Mouse (Mus musculus): ENCODE measurements around the gene Hoxa7. TPM values are rescaled to one million over a fixed set of nuclear protein-coding genes. Genes with fewer than 3 reads are reported as not detected.
A peak's percentile ranks its signal among the peaks of the same experiment; 100 is the strongest.

The Hoxa7 gene
- polyA plus RNA-seq, 1 experiment from 2014 or later = 0.34 TPM

DNA sequence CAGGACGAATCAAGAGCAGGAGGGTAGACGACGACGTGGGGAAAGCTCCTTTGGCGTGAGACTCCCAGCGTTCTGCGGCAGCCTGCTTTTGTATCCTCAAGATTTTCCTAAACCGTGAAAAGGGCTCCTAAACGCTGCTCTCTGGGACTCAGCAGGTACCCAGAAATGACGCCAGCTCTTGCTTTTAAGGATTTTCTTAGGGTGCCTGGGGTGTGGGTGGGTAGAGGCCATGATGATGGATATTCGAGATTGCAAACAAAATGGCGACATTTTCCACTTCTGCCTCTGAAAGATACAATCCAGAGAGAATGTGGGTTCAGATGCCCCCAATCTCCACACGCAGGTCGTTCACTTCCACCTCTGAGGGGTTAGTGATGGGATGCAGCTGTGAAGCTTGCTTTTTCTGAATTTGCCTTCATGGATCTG lies 53.9 kb downstream of the Hoxa7 start:
- Histone ChIP-seq H3K4me1 (ENCODE audit: control insufficient read depth, insufficient read depth, low read length) (no peaks in the 10 kb centered on the region; the same call in 1 of the 2 replicates), H3K36me3 (replicated peaks; ENCODE audit: control insufficient read depth, insufficient read depth, low read depth, low read length) (no peaks in the 10 kb centered on the region), H3K9ac (replicated peaks; ENCODE audit: low read length) (peak overlapping the region; percentile 62), H3K4me2 (ENCODE audit: low read depth, low read length) (peak overlapping the region; percentile 15), H3K4me3 (ENCODE audit: low read depth, low read length) (peak overlapping the region; percentile 24), H3K27me3 (ENCODE audit: control insufficient read depth, insufficient read depth, low read length) (peaks cover 79% of the 10 kb centered on the region), H3K9me3 (replicated peaks; ENCODE audit: control insufficient read depth, low read length) (no peaks in the 10 kb centered on the region), H3K27ac (replicated peaks; ENCODE audit: low read depth, low read length) (peak overlapping the region; percentile 60; the same call in 1 of the 2 replicates)
- no peak for ATAC-seq (replicated peaks; ENCODE audit: insufficient number of reproducible peaks, low FRiP score, low TSS enrichment, low read depth)
- under 1% methylated on average over 14 of the region's 14 CpGs for WGBS
- no peak for DNase-seq (ENCODE audit: low spot score)

DNA sequence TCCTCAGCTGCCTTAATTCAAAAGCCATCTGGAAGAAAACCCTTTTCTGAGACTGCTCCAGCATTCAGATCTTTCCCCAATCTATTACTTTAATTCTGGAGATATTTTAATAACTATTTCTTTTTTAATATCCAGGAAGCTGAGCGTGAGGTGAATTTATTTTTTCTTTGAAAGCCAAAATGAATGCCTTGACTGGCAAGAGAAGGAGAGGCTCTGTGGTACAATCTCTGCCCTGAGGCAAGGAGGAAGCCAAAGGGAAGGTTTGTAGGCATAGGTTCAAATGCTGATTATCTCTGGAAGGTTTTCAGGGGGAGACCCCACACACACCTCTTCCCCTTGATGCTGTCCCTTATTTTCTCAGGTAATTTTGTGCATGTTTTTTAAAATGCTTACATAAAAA lies 54.5 kb downstream of the Hoxa7 start:
- ATAC-seq (replicated peaks; ENCODE audit: insufficient number of reproducible peaks, low FRiP score, low TSS enrichment, low read depth) = no peak
- peak overlapping the region; percentile 60; the same call in 1 of the 2 replicates for H3K27ac ChIP-seq (replicated peaks; ENCODE audit: low read depth, low read length)
- H3K9ac ChIP-seq (replicated peaks; ENCODE audit: low read length) = peak overlapping the region; percentile 62
- H3K4me1 ChIP-seq (ENCODE audit: control insufficient read depth, insufficient read depth, low read length) = no peaks in the 10 kb centered on the region; the same call in 1 of the 2 replicates
- peaks cover 74% of the 10 kb centered on the region for H3K27me3 ChIP-seq (ENCODE audit: control insufficient read depth, insufficient read depth, low read length)
- peak overlapping the region; percentile 15; the same call in 1 of the 2 replicates for H3K4me2 ChIP-seq (ENCODE audit: low read depth, low read length)
- H3K4me3 ChIP-seq (ENCODE audit: low read depth, low read length) = peak overlapping the region; percentile 34
- WGBS = 7% methylated on average over 1 of the region's 1 CpGs
- DNase-seq (ENCODE audit: low spot score) = no peak
- no peaks in the 10 kb centered on the region for H3K9me3 ChIP-seq (replicated peaks; ENCODE audit: control insufficient read depth, low read length)
- no peaks in the 10 kb centered on the region for H3K36me3 ChIP-seq (replicated peaks; ENCODE audit: control insufficient read depth, insufficient read depth, low read depth, low read length)

DNA sequence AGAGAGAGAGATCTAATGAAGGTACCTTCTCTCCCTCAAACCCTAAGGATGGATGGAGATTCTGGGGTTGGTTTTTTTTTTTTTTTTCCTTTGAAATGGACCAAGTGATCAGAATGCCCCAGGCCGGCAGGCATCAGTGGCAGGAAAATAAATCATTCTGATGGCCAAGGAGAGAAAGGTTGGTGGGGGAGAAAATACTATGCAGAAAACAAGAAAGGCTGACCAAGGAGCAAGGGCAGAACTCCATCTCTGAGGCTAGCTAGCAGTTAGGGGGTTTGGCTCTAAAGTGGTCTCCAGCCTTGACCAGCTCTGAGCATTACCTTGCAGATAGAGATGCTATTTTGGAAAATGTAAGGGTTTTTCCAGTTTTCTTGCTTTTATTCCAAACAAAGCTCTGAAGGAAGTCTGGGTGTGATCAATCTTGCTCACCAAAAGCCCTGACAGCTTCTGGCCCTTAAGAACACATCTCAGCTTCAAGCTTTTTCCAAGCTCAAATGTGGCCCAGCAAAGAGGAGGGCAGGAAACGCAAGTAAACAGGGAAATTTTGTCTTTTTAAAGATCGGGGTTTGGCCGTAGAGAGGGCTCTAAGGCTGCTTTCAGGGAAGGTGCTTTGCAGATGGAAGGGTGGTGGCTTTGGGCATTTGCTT lies 55.1 kb downstream of the Hoxa7 start:
- Histone ChIP-seq H3K27me3 (ENCODE audit: control insufficient read depth, insufficient read depth, low read length) (peaks cover 68% of the 10 kb centered on the region), H3K9me3 (replicated peaks; ENCODE audit: control insufficient read depth, low read length) (no peaks in the 10 kb centered on the region), H3K36me3 (replicated peaks; ENCODE audit: control insufficient read depth, insufficient read depth, low read depth, low read length) (no peaks in the 10 kb centered on the region), H3K4me3 (ENCODE audit: low read depth, low read length) (peak overlapping the region; percentile 34), H3K9ac (replicated peaks; ENCODE audit: low read length) (peak overlapping the region; percentile 62), H3K4me2 (ENCODE audit: low read depth, low read length) (0 out of 2 replicates have a peak overlapping the region, but pooled peaks have one; percentile 2), H3K4me1 (ENCODE audit: control insufficient read depth, insufficient read depth, low read length) (no peaks in the 10 kb centered on the region), H3K27ac (replicated peaks; ENCODE audit: low read depth, low read length) (peak overlapping the region; percentile 16; the same call in 1 of the 2 replicates)
- WGBS = under 1% methylated on average over 4 of the region's 4 CpGs
- DNase-seq (ENCODE audit: low spot score) = no peak
- ATAC-seq (replicated peaks; ENCODE audit: insufficient number of reproducible peaks, low FRiP score, low TSS enrichment, low read depth) = no peak

DNA sequence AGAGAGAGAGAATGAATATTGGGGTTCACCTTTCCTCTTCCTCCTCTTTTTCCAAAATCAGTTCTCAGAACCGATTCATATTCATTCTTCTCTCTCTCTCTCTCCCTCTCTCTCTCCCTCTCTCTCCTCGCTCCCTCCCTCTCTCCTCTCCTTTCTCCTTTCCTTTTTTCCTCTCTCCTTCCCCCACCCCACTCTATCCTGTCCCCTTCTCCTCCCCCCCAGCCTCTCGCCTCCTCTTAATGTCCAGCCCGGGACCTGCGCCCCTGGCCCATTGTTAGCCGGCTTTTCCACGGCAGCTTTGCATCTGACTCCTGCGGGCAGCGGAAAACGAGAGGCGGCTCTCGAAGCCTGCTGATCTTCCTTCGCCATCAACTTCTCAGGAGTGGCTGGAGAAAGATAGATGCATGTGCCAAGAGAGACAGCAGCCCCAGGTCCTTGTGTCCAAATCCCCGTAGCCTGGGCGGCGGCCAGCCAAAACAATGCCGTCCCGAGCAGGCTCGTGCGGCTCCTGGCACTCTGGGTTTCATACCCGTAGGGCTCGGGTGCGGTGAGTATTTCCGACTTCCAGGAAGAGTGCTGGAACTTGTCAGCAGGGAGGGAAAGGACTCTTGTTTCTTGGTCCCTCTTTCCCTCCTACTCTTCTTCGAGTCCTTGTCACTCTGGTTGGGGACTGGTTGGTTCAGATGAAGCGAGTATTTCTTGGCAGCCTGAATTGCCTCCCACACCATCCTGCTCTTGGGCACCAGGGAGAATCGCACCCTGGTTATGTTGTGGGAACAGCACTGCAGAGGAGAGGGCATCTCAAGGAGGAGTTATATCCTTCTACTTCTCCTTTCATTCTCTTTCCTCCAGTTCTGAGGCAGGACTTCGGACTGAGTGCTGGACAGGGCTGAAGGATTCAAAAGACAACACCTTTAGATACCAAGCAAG lies 55.9 kb downstream of the Hoxa7 start:
- Histone ChIP-seq H3K4me1 (ENCODE audit: control insufficient read depth, insufficient read depth, low read length) (no peaks in the 10 kb centered on the region), H3K4me3 (ENCODE audit: low read depth, low read length) (peak overlapping the region; percentile 34), H3K9ac (replicated peaks; ENCODE audit: low read length) (peak overlapping the region; percentile 62)

DNA sequence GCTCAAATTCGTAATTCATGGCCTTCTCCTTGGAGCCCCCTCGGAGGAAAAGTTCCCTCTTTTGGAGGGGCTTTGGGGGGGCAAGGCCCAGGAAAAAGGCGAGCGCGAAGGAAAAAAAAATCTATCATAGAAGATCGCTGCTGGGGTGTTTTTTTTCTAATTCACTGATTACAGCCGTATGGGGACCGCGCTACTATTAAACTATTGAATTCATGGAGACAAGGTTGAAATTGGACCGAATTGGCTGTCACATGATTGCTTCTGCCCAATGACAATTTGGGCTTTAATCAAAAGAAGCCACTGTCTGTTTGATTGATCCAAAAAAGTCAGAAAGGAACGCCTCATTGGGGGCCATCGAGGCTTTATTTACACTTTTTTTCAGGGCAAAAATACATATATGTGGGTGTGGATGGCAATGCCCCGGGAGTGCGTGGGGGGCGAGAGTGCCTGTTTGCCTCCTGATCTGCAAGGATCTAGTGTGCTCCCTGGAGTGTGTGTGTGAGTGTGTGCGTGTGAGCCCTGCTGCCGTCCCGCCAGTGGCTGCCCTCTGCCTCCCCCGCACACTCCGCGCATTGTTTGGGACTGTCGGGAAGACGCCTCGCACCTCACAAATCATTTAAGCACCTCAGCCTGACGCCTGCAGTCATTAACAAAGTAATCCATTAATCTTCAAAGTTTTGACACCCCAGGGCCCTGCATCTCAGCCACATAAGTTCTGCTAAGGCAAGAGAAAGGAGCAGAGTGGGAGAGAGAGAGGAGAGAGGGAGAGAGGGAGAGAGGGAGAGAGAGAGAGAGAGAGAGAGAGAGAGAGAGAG lies 56.8 kb downstream of the Hoxa7 start, which contains the start of gene Hoxa2:
TSS of gene Hoxa2 (minus strand) at position 206 of the 815 bp plus-strand sequence.
- H3K4me3 ChIP-seq (ENCODE audit: low read depth, low read length) = peak within 1 kb of the TSS; percentile 34
- DNase-seq (ENCODE audit: low spot score) (no peak), ATAC-seq (replicated peaks; ENCODE audit: insufficient number of reproducible peaks, low FRiP score, low TSS enrichment, low read depth) (no peak)
- H3K27me3 ChIP-seq (ENCODE audit: control insufficient read depth, insufficient read depth, low read length) = peaks cover 62% of the 10 kb centered on the region
- under 1% methylated on average over 25 of the region's 25 CpGs for WGBS
- H3K4me1 ChIP-seq (ENCODE audit: control insufficient read depth, insufficient read depth, low read length) = no peaks in the 10 kb centered on the region
- H3K27ac ChIP-seq (replicated peaks; ENCODE audit: low read depth, low read length) = peak within 1 kb of the TSS; percentile 76
- H3K9ac ChIP-seq (replicated peaks; ENCODE audit: low read length) = peak within 1 kb of the TSS; percentile 62
- H3K36me3 ChIP-seq (replicated peaks; ENCODE audit: control insufficient read depth, insufficient read depth, low read depth, low read length) = no peaks in the 10 kb centered on the region
- peak within 1 kb of the TSS; percentile 32 for H3K4me2 ChIP-seq (ENCODE audit: low read depth, low read length)
- H3K9me3 ChIP-seq (replicated peaks; ENCODE audit: control insufficient read depth, low read length) = no peaks in the 10 kb centered on the region

More for the DNA sequence above, 55.9 kb downstream of the Hoxa7 start:
- Histone ChIP-seq H3K27ac (replicated peaks; ENCODE audit: low read depth, low read length) (peak overlapping the region; percentile 38), H3K9me3 (replicated peaks; ENCODE audit: control insufficient read depth, low read length) (no peaks in the 10 kb centered on the region), H3K27me3 (ENCODE audit: control insufficient read depth, insufficient read depth, low read length) (peaks cover 62% of the 10 kb centered on the region), H3K36me3 (replicated peaks; ENCODE audit: control insufficient read depth, insufficient read depth, low read depth, low read length) (no peaks in the 10 kb centered on the region), H3K4me2 (ENCODE audit: low read depth, low read length) (peak overlapping the region; percentile 5)
- no peak for DNase-seq (ENCODE audit: low spot score)
- ATAC-seq (replicated peaks; ENCODE audit: insufficient number of reproducible peaks, low FRiP score, low TSS enrichment, low read depth) = no peak
- under 1% methylated on average over 28 of the region's 28 CpGs for WGBS

MicroRNA genes within 50 kb of the gene (microRNA counts, 519-probe panel; counts per million panel counts)
- microRNA mmu-miR-196b = not detected

Small RNAs within 50 kb of the gene (microRNA-seq; reads per million reads assigned to microRNA genes)
- gene Mir196b (ENCODE audit: borderline number of aligned reads) = 28.2 reads per million, percentile 25 among the genes with 10 or more reads in this experiment

Other genes with a start within 250 kb of the Hoxa7 start
- gene Skap2, start 209.3 kb downstream of the Hoxa7 start, polyA plus RNA-seq (2014; fragmentation: Nextera tagmentation; extraction: Ambion mirVana) = 10.4 and 10.5 TPM in 2 replicates
- 1.1 TPM in 2 replicates for gene Hoxa1, start 63.5 kb downstream of the Hoxa7 start, polyA plus RNA-seq (2014; fragmentation: Nextera tagmentation; extraction: Ambion mirVana)
- gene Hoxa2, start 57.0 kb downstream of the Hoxa7 start, polyA plus RNA-seq (2014; fragmentation: Nextera tagmentation; extraction: Ambion mirVana) = 19.4 and 24.1 TPM in 2 replicates
- 0.13 and 0.22 TPM in 2 replicates for gene 5730596B20Rik, start 44.4 kb downstream of the Hoxa7 start, polyA plus RNA-seq (2014; fragmentation: Nextera tagmentation; extraction: Ambion mirVana)
- 0.31 and 0.34 TPM in 2 replicates for gene Hoxa4, start 30.1 kb downstream of the Hoxa7 start, polyA plus RNA-seq (2014; fragmentation: Nextera tagmentation; extraction: Ambion mirVana)
- 0.39 and 1.4 TPM in 2 replicates for gene Hoxa5, start 17.3 kb downstream of the Hoxa7 start, polyA plus RNA-seq (2014; fragmentation: Nextera tagmentation; extraction: Ambion mirVana)
- gene Hoxa6, start 13.1 kb downstream of the Hoxa7 start, polyA plus RNA-seq (2014; fragmentation: Nextera tagmentation; extraction: Ambion mirVana) = not detected in 2 replicates
- gene Hoxa3, start 8.5 kb downstream of the Hoxa7 start, polyA plus RNA-seq (2014; fragmentation: Nextera tagmentation; extraction: Ambion mirVana) = 0.88 and 0.91 TPM in 2 replicates
- 0.38 TPM in 1 of 2 replicates, not detected in the other for gene Gm28308, start 8.5 kb downstream of the Hoxa7 start, polyA plus RNA-seq (2014; fragmentation: Nextera tagmentation; extraction: Ambion mirVana)
- gene Hoxa9, start 9.2 kb upstream of the Hoxa7 start, polyA plus RNA-seq (2014; fragmentation: Nextera tagmentation; extraction: Ambion mirVana) = 0.11 and 0.56 TPM in 2 replicates
- gene Hoxa10, start 19.0 kb upstream of the Hoxa7 start, polyA plus RNA-seq (2014; fragmentation: Nextera tagmentation; extraction: Ambion mirVana) = 0.20 TPM in 1 of 2 replicates, not detected in the other
- not detected in 2 replicates for gene Hoxa11, start 24.0 kb upstream of the Hoxa7 start, polyA plus RNA-seq (2014; fragmentation: Nextera tagmentation; extraction: Ambion mirVana)
- not detected in 2 replicates for gene Hoxa13, start 39.0 kb upstream of the Hoxa7 start, polyA plus RNA-seq (2014; fragmentation: Nextera tagmentation; extraction: Ambion mirVana)
- 0.22 and 0.67 TPM in 2 replicates for gene Evx1, start 91.6 kb upstream of the Hoxa7 start, polyA plus RNA-seq (2014; fragmentation: Nextera tagmentation; extraction: Ambion mirVana)

Measured in embryonic facial prominence, embryonic 11.5 days (tissue).